Mouse (Mus musculus): Measurements from ENCODE around the gene Anks1. TPM values are rescaled to one million over a fixed set of nuclear protein-coding genes. Genes with fewer than 3 reads are reported as not detected.

Anks1 gene
- polyA plus RNA-seq, 1 experiment from 2014 or later: 91.5 TPM

DNA sequence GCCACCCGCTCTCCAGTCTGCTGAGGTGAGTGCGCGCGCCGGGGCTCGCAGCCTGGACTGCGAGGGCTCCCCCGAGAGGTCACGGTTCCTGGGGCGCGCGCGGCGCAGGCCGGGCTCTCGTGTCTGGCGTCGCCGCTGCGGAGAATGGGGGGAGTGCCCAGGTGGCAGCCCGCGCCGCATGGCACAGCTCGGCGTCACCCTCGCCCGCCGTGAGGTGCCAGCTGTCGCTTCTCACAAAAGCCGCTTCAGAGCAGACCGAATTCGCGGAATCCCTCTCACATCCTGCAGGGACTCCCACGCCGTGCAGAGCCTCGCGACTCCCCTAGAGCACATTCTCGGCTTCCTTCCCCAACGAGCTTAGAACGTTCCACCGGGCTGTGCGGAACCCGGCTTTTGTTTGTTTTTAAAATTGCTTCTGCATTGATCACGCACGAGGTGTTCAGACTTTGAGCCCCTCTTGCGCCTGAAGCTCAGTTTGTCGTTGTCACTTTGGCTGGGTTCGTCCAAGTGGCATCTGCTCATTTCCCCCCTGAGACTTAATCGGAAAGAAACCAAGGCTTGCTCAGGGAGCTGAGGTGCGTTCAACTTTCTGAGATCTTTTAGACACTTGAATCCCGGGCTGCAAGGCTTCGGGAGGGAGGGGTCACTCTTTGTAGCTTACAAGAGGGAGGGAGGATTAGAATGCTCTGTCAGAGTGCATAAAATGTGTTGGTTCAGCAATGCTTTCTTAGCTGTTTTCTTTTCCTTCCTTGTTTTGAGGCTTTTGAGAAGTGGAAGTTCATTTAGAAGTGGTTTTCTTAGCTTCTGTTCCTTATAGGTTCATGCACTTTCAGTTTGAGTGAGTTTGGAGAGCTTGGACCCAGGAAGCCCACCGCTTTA lies 755 bp downstream of the Anks1 start, which contains the start of gene Taf11:
Gene Taf11 (minus strand): TSS at position 223 of the 879 bp plus-strand sequence.
- Histone ChIP-seq H3K9ac (peak within 1 kb of the TSS; percentile 91), H3K27ac (peak within 1 kb of the TSS; percentile 86), H3K4me2 (replicated peaks) (peak within 1 kb of the TSS; percentile 91), H3K4me3 (peak within 1 kb of the TSS; percentile 93), H3K27me3 (no peaks in the 10 kb centered on the region), H3K36me3 (peaks cover 14% of the 10 kb centered on the region), H3K9me3 (replicated peaks) (no peaks in the 10 kb centered on the region), H3K4me1 (peaks cover 30% of the 10 kb centered on the region)
- ATAC-seq (ENCODE audit: low FRiP score): peak; percentile 60
- WGBS: 2% methylated on average over 53 of the region's 53 CpGs

DNA sequence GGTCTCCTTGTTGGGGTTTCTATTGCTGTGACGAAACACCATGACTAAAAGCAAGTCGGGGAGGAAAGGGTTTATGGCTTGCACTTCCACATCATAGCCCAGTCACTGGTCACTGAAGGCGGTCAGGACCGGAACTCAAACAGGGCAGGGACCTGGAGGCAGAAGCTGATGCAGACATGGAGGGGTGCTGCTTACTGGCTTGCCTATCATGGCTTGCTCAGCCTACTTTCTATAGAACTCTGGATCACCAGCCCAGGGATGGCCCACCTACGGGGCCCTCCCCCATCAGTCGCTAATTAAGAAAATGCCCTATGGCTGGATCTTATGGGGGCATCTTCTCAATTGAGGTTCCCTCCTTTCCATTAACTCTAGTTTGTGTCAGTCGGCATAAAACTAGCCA lies 2.3 kb downstream of the Anks1 start:
- WGBS: 91% methylated on average over 7 of the region's 7 CpGs
- no peak overlapping the region for H3K4me2 ChIP-seq (replicated peaks)

DNA sequence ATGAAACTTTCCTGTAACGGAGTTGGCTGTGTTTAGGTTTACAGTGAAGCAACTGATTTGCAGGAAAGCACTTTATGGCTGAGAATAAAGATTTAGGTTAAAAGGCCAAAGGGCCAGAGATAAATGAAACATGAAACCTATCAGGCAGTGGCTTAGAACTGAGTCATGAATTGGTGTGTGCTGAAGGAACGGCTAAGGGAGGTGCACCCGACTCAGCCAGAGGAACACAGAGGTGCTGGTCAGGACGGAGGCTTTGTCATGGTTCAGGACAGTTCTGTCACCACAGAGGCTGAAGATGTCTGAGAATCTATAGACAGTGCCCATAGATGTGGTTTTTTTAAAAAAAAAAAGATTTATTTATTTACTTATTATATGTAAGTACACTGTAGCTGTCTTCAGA lies 5.6 kb downstream of the Anks1 start:
- no peak for ATAC-seq (ENCODE audit: low FRiP score)
- H3K4me1 ChIP-seq: peaks cover 13% of the 10 kb centered on the region
- H3K9ac ChIP-seq: no peak overlapping the region
- H3K9me3 ChIP-seq (replicated peaks): no peaks in the 10 kb centered on the region
- H3K4me3 ChIP-seq: no peak overlapping the region
- H3K4me2 ChIP-seq (replicated peaks): no peak overlapping the region
- no peak overlapping the region for H3K27ac ChIP-seq
- 0 out of 2 replicates have a peak, but pooled peaks cover 9% of the 10 kb centered on the region for H3K36me3 ChIP-seq
- no peaks in the 10 kb centered on the region for H3K27me3 ChIP-seq
- 90% methylated on average over 4 of the region's 4 CpGs for WGBS

More for the DNA sequence above, 2.3 kb downstream of the Anks1 start:
- H3K27me3 ChIP-seq: no peaks in the 10 kb centered on the region
- H3K4me3 ChIP-seq: no peak overlapping the region
- peaks cover 23% of the 10 kb centered on the region for H3K4me1 ChIP-seq
- 0 out of 2 replicates have a peak, but pooled peaks cover 9% of the 10 kb centered on the region for H3K36me3 ChIP-seq
- no peaks in the 10 kb centered on the region for H3K9me3 ChIP-seq (replicated peaks)
- H3K9ac ChIP-seq: no peak overlapping the region
- ATAC-seq (ENCODE audit: low FRiP score): no peak
- no peak overlapping the region for H3K27ac ChIP-seq

DNA sequence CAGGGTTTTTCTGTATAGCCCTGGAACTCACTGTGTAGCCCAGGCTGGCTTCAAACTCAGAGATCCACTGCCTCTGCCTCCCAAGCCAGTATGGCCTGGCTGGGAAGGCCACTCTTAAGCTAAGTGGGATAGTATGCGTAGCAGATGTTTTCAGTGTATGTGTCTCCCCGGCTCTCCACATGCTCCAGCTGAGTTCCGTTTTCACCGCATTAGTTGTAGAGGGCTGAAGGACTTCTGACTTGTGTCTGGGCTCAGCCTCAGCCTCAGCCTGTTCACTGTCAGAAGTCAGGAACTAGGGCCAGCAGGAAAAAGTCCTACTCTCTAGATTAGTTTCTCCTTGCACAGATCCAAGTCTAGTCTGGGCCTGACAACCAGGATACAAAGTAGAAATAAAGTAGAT lies 7.3 kb downstream of the Anks1 start:
- Histone ChIP-seq H3K4me2 (replicated peaks) (no peak overlapping the region), H3K36me3 (0 out of 2 replicates have a peak, but pooled peaks cover 9% of the 10 kb centered on the region), H3K4me3 (no peak overlapping the region), H3K9ac (no peak overlapping the region), H3K27ac (no peak overlapping the region), H3K9me3 (replicated peaks) (no peaks in the 10 kb centered on the region), H3K4me1 (no peaks in the 10 kb centered on the region), H3K27me3 (no peaks in the 10 kb centered on the region)
- 87% methylated on average over 4 of the region's 4 CpGs for WGBS
- no peak for ATAC-seq (ENCODE audit: low FRiP score)

DNA sequence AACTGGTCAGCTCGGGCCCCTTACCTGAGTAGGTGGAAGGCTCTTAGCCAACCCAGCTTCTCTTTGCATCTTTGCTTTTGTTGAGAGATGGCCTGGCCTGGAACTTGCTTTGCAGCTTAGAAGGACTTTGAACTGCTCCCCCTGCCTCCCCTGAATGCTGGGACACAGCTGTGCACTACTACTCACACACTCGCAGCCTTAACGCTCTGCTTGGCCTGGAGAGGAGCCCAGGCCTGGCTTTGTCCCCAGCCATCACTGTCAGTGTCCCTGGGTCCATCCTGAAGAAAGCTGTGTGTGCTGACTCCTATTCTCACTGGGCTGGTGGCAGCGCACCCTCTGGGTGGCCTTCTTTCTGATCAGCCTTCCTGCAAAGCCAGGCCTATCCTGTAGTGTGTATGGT lies 11.6 kb downstream of the Anks1 start:
- 85% methylated on average over 4 of the region's 4 CpGs for WGBS
- no peaks in the 10 kb centered on the region for H3K27me3 ChIP-seq
- H3K4me1 ChIP-seq: peaks cover 3% of the 10 kb centered on the region; the same call in 1 of the 2 replicates
- no peak for ATAC-seq (ENCODE audit: low FRiP score)
- H3K9ac ChIP-seq: no peak overlapping the region
- H3K36me3 ChIP-seq: no peaks in the 10 kb centered on the region
- H3K27ac ChIP-seq: no peak overlapping the region
- H3K4me2 ChIP-seq (replicated peaks): no peak overlapping the region
- no peak overlapping the region for H3K4me3 ChIP-seq
- no peaks in the 10 kb centered on the region for H3K9me3 ChIP-seq (replicated peaks)

DNA sequence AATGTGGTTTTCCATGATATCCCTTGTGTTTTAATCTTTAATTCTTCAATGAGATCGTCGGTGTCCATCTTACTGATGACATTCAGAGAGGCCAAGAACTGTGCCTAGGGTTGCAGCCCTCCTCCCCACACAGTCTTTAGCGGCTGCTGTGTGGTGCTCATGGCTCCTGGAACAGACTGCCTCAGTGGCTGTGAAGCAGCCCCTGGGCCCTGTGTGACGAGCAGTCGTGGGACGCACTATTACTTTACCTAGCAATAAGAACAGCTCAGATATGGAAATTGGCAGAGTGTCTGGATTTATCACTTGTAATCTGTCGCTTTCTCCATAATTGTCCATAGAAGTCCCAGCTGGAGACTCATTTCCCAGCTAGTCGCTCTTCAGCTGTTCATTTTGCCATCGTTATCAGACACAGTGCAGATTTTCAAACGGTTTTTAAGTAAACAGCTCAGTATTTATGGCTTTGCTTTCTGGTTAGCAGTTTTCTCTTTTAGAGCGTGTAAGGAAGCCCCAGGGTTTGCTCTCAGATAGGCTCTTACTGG lies 13.1 kb downstream of the Anks1 start:
- no peak overlapping the region for H3K4me3 ChIP-seq
- no peak overlapping the region for H3K4me2 ChIP-seq (replicated peaks)
- H3K36me3 ChIP-seq: no peaks in the 10 kb centered on the region
- no peaks in the 10 kb centered on the region for H3K27me3 ChIP-seq
- H3K9me3 ChIP-seq (replicated peaks): no peaks in the 10 kb centered on the region
- WGBS: 87% methylated on average over 11 of the region's 11 CpGs
- H3K4me1 ChIP-seq: peaks cover 3% of the 10 kb centered on the region; the same call in 1 of the 2 replicates
- no peak overlapping the region for H3K27ac ChIP-seq
- no peak for ATAC-seq (ENCODE audit: low FRiP score)
- no peak overlapping the region for H3K9ac ChIP-seq

DNA sequence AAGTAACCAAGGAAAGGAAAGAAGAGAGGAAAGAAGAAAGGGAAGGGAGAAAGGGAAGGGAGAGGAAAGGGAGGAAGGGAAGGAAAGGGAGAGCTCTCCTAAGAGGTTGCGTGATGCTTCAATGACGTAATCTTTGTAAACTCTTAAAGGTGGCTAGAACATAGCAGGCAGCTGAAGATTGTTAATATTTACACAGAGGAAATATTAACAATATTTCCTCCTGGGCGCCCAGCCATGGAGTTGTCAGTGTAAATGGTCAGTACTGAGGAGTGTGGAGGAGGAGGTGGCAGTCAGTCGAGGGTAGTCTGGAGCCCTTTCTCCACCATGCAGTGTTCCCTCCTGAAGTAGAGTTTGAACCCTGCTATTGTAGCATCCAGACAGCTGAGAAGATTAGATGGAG lies 15.9 kb downstream of the Anks1 start:
- no peak overlapping the region for H3K4me3 ChIP-seq
- no peak overlapping the region for H3K9ac ChIP-seq
- WGBS: 91% methylated on average over 4 of the region's 4 CpGs
- no peaks in the 10 kb centered on the region for H3K9me3 ChIP-seq (replicated peaks)
- no peak for ATAC-seq (ENCODE audit: low FRiP score)
- no peaks in the 10 kb centered on the region for H3K36me3 ChIP-seq
- H3K4me2 ChIP-seq (replicated peaks): no peak overlapping the region
- no peaks in the 10 kb centered on the region for H3K27me3 ChIP-seq
- no peak overlapping the region for H3K27ac ChIP-seq
- peaks cover 3% of the 10 kb centered on the region; the same call in 1 of the 2 replicates for H3K4me1 ChIP-seq

DNA sequence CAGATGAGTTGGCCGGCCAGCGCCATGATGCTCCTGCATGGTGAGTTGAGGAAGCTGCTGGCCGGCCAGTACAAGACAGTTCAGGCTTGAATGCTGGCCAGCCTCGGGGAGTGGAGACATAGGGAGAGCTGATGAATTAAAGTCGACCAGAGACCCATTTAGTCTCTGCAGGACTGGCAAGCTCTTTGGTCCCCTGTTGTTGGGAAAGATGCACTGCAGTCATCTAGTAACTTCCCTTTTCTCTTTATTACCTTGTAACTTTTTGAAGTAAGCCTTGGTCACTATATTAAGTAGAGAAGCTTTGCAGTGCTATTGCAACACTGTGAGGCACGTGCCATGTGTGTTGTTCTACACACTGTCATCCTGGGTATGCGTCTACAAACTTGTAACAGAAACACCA lies 16.4 kb downstream of the Anks1 start:
- Histone ChIP-seq H3K4me2 (replicated peaks) (no peak overlapping the region), H3K27me3 (no peaks in the 10 kb centered on the region), H3K9ac (no peak overlapping the region), H3K4me1 (peaks cover 3% of the 10 kb centered on the region; the same call in 1 of the 2 replicates), H3K4me3 (no peak overlapping the region), H3K9me3 (replicated peaks) (no peaks in the 10 kb centered on the region), H3K36me3 (no peaks in the 10 kb centered on the region), H3K27ac (no peak overlapping the region)
- 78% methylated on average over 7 of the region's 7 CpGs for WGBS
- no peak for ATAC-seq (ENCODE audit: low FRiP score)

DNA sequence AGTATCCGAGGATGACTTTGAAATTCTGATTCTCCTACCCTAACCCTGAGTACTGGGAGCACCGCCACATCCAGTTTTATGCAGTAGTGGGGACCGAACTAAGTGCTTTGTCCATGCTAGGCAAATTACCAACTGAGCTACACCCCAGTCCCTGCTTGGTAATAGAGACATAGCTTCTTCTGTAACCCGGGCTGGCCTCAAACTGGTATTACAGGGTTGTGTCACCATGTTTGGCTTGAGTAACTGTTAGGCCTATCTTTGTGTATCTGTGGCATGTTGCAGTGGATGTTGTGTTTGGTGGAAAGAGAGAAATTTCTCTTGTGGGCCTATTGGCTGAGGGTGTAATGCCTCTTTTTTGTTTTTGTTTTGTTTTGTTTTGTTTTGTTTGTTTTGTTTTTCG lies 21.2 kb downstream of the Anks1 start:
- no peaks in the 10 kb centered on the region for H3K27me3 ChIP-seq
- 91% methylated on average over 5 of the region's 5 CpGs for WGBS
- no peak overlapping the region for H3K27ac ChIP-seq
- no peaks in the 10 kb centered on the region for H3K36me3 ChIP-seq
- no peak overlapping the region for H3K9ac ChIP-seq
- no peak overlapping the region for H3K4me2 ChIP-seq (replicated peaks)
- no peak for ATAC-seq (ENCODE audit: low FRiP score)
- H3K4me1 ChIP-seq: peaks cover 3% of the 10 kb centered on the region; the same call in 1 of the 2 replicates
- H3K9me3 ChIP-seq (replicated peaks): no peaks in the 10 kb centered on the region
- no peak overlapping the region for H3K4me3 ChIP-seq

DNA sequence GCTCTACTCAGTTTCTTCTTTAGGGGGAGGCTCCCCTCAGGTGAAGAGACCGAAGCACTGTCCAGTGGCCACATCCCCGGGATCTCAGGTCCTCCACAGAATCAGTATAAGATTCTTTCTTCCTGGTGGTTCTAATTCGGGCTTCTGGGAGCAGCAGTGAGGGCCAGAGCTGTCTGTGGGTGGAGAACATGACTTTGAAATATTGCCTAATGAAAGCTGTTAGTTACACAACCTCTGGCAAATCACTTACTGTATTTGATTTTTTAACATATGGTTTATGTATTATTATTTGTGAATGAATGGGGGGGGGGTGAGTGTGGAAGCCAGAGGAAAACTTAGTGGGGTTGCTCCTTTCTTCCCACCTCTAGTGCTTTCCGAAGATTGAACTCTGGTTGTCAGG lies 22.7 kb downstream of the Anks1 start:
- Histone ChIP-seq H3K9ac (no peak overlapping the region), H3K27ac (no peak overlapping the region), H3K9me3 (replicated peaks) (no peaks in the 10 kb centered on the region), H3K4me1 (0 out of 2 replicates have a peak, but pooled peaks cover 3% of the 10 kb centered on the region), H3K4me3 (no peak overlapping the region), H3K4me2 (replicated peaks) (no peak overlapping the region), H3K27me3 (no peaks in the 10 kb centered on the region), H3K36me3 (no peaks in the 10 kb centered on the region)
- WGBS: 82% methylated on average over 4 of the region's 4 CpGs
- ATAC-seq (ENCODE audit: low FRiP score): no peak

DNA sequence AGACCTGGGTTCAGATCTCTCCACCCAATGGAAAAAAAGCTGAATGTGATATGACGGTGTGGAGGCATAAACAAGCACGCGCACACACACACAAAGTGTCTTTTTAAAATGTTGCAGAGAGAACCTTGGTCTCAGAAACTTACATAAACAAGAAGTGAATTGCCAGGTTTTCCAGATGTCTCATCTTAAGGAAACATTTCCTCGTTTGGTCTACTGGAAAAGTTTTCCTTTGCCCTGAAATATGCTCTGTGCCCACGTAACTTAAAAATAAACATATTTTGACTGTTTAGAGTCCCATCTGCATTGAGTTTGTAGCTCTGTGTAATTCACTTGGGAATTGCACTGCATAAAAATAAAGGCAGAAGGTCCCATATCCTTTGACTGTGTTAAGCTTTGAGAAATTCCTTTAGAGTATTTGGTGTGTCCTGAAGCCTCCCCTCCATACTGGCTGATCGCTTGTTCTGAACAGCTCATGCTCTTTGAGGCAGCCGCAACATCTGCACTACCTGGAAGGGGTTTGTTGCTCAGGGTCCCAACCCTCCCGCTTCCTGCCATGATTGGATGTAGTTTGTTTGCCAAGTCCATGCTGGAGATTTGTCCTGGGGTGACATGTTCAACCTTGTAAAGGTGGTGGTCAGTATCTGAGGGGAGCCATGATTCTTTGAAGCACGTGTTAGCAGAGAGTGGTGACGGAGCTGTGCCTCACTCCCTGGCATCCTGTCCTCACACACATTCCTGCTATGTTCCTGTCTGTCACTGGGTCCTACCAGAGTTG lies 25.2 kb downstream of the Anks1 start:
- H3K9ac ChIP-seq: no peak overlapping the region
- H3K36me3 ChIP-seq: no peaks in the 10 kb centered on the region
- no peak for ATAC-seq (ENCODE audit: low FRiP score)
- 91% methylated on average over 10 of the region's 10 CpGs for WGBS
- no peak overlapping the region for H3K27ac ChIP-seq
- no peaks in the 10 kb centered on the region for H3K9me3 ChIP-seq (replicated peaks)
- H3K4me1 ChIP-seq: 0 out of 2 replicates have a peak, but pooled peaks cover 5% of the 10 kb centered on the region
- no peak overlapping the region for H3K4me3 ChIP-seq
- no peaks in the 10 kb centered on the region for H3K27me3 ChIP-seq
- H3K4me2 ChIP-seq (replicated peaks): no peak overlapping the region

DNA sequence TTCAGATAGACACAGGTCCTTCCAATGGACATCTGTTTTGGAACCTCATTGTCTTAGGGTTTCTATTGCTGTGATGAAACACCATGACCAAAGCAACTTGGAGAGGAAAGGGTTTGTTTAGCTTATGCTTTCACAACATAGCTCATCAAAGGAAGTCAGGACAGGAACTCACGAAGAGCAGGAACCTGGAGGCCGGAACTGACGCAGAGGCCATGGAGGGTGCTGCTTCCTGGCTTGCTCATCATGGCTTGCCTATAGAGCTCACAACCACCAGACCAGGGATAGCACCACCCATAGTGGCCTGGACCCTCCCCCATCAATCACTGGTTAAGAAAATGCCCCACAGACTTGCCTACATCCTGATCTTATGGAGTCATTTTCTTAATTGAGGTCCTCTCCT lies 26.0 kb downstream of the Anks1 start:
- no peaks in the 10 kb centered on the region for H3K36me3 ChIP-seq
- H3K4me3 ChIP-seq: no peak overlapping the region
- no peaks in the 10 kb centered on the region for H3K9me3 ChIP-seq (replicated peaks)
- no peaks in the 10 kb centered on the region for H3K27me3 ChIP-seq
- ATAC-seq (ENCODE audit: low FRiP score): no peak
- H3K4me1 ChIP-seq: 0 out of 2 replicates have a peak, but pooled peaks cover 7% of the 10 kb centered on the region
- H3K9ac ChIP-seq: no peak overlapping the region
- WGBS: 92% methylated on average over 3 of the region's 3 CpGs
- H3K27ac ChIP-seq: no peak overlapping the region
- no peak overlapping the region for H3K4me2 ChIP-seq (replicated peaks)

All from hindbrain, embryonic 12.5 days (tissue).